Mouse (Mus musculus): ENCODE data around the gene Manba. TPM values are rescaled to one million over a fixed set of nuclear protein-coding genes. Genes with fewer than 3 reads are reported as not detected.

Manba gene
- polyA plus RNA-seq, 1 experiment from 2014 or later, result 10.2 TPM

DNA sequence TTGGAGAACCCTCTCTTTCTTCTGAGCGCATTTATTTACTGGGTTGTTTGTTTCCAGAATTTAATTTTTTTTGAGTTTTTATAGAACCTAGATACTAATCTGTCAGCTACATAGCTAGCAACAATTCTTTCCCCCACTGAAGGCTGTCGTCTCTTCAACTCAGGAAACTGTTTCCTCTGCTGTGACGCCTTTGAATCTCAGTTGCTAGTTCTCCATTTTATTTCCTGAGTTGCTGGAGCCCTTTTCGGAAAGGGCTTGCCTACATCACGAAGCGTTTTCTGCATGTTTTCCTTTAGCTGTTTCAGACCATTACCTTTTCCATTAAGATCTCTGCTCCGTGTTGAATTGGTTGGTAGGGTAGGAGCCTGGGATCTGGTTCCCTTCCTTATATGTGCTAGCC lies 131.3 kb downstream of the Manba start:
- H3K27me3 ChIP-seq (ENCODE audit: insufficient read depth, low read length), result no peaks in the 10 kb centered on the region
- H3K36me3 ChIP-seq (ENCODE audit: insufficient read depth), result peaks cover 71% of the 10 kb centered on the region
- H3K4me2 ChIP-seq, result no peak overlapping the region
- TF ChIP-seq CTCF (IDR thresholded peaks at IDR 0.05; ENCODE audit: low read depth), result no peak
- no peak overlapping the region for H3K4me3 ChIP-seq (ENCODE audit: low read depth, low read length)
- H3K4me1 ChIP-seq (ENCODE audit: insufficient read depth), result no peaks in the 10 kb centered on the region
- H3K27ac ChIP-seq (ENCODE audit: low read depth), result no peak overlapping the region
- H3K9ac ChIP-seq, result no peak overlapping the region
- 86% methylated on average over 7 of the region's 7 CpGs for WGBS
- H3K9me3 ChIP-seq (ENCODE audit: low read depth, low read length), result no peaks in the 10 kb centered on the region
- no peak for ATAC-seq (ENCODE audit: insufficient read depth)
- DNase-seq, result no peak

Other genes starting within 250 kb of the Manba start
- 7.5 and 8.7 TPM in 2 replicates for gene Bdh2, start 204.4 kb upstream of the Manba start, polyA plus RNA-seq (2014; fragmentation: Nextera tagmentation; extraction: Ambion mirVana)
- gene Slc9b2, start 177.9 kb upstream of the Manba start, polyA plus RNA-seq (2014; fragmentation: Nextera tagmentation; extraction: Ambion mirVana), result 1.1 and 2.2 TPM in 2 replicates
- 0.16 and 0.34 TPM in 2 replicates for gene Slc9b1, start 137.6 kb upstream of the Manba start, polyA plus RNA-seq (2014; fragmentation: Nextera tagmentation; extraction: Ambion mirVana)
- 61.5 and 66.6 TPM in 2 replicates for gene Cisd2, start 61.7 kb upstream of the Manba start, polyA plus RNA-seq (2014; fragmentation: Nextera tagmentation; extraction: Ambion mirVana)
- 586 and 604 TPM in 2 replicates for gene Ube2d3, start 47.5 kb upstream of the Manba start, polyA plus RNA-seq (2014; fragmentation: Nextera tagmentation; extraction: Ambion mirVana)
- 34.4 and 34.8 TPM in 2 replicates for gene Nfkb1, start 205.9 kb downstream of the Manba start, polyA plus RNA-seq (2014; fragmentation: Nextera tagmentation; extraction: Ambion mirVana)

All from lung, embryonic 14.5 days (tissue).